Mouse (Mus musculus) splenic B cell, adult 2 months (primary cell): ENCODE data around the gene Mknk1.
A peak's percentile ranks its signal among the peaks of the same experiment; 100 is the strongest.

Experiments used
- DNase-seq: peaks from one replicate; pipeline ENCODE4 v3.0.0-alpha.2; 2011; ENCODE audit warnings: low read depth, low spot score
- H3K27me3 ChIP-seq: 2 replicates; pipeline ENCODE4 v1.6.1; 2012; ENCODE audit warnings: mild to moderate bottlenecking, low read length, moderate library complexity, mixed read lengths; ENCODE audit not compliant: control insufficient read depth, poor library complexity, insufficient read depth, severe bottlenecking
- H3K36me3 ChIP-seq: 2 replicates; pipeline ENCODE4 v1.6.1; 2012; ENCODE audit warnings: mild to moderate bottlenecking, low read length, moderate library complexity, mixed read lengths; ENCODE audit not compliant: control insufficient read depth, poor library complexity, insufficient read depth, severe bottlenecking

Mknk1 gene

GRCm38 (mm10) chr4:115838696-115839641, at the start of gene Mknk1:
TSS of gene Mknk1 (plus strand) at chr4:115839198.
- no peaks in the 10 kb centered on the region; the same call in 1 of the 2 replicates for H3K36me3 ChIP-seq
- H3K27me3 ChIP-seq: no peaks in the 10 kb centered on the region
- peak; percentile 98 for DNase-seq

DNA sequence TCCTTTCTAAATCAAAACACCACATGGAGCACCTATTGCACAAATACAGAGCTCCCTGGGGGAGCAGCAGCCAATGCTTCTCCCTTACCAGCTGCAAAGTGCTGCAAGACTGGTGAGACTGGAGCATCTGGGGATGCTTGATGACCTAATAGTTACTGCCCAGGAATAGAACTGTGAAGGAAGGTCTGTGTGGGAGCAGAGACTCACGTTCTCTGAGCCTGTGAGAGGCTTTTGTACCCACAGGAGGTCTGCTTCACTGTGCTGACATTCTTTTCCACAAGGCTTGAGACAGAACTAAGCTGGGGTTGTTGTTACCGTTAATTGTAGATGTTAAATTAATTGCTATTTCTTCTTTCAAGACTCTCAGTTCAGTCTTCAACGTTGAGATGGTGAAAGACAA, 48.1 kb upstream of the Mknk1 start:
- DNase-seq: no peak
- no peaks in the 10 kb centered on the region for H3K27me3 ChIP-seq
- peaks cover 2% of the 10 kb centered on the region for H3K36me3 ChIP-seq

DNA sequence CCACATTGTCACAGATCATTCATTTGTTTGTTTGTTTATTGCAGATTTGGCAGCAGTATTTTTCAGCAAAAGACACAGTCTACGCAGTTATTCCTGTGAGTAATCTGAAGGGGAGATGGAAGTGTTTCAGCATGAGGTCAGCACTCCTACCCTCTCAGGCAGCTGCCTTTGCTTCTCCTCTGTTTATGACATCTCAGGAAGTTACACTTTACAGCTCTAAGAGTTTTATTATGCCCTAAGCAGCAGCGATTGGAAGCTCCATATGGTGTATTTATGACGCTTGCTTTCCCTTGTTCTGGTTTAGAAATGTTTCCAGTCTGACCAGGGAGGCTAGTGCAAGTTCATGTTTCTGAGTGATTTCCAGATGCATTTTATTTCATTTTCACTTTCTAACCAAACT, 43.6 kb upstream of the Mknk1 start:
- peaks cover 6% of the 10 kb centered on the region for H3K36me3 ChIP-seq
- DNase-seq: no peak
- no peaks in the 10 kb centered on the region for H3K27me3 ChIP-seq

DNA sequence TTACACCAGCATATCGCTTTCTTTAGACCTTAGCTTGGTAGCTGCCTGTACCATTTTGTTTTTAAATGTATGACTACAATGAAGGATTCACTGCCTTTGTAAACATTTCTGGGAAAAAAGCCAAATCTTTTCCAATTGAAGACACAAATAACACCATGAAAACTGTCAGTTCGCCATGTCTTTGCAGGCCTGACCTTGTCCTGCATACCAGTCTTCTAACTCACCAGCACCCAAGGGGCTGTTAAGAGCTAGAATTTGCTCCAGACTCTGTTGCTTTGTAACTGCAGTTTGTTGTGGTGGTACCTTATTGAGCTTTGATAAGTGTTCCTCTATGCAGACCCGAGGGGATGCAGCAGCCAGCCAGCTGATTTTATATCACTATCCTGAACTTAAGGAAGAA, 39.0 kb upstream of the Mknk1 start:
- peaks cover 11% of the 10 kb centered on the region for H3K36me3 ChIP-seq
- no peak for DNase-seq
- no peaks in the 10 kb centered on the region for H3K27me3 ChIP-seq

DNA sequence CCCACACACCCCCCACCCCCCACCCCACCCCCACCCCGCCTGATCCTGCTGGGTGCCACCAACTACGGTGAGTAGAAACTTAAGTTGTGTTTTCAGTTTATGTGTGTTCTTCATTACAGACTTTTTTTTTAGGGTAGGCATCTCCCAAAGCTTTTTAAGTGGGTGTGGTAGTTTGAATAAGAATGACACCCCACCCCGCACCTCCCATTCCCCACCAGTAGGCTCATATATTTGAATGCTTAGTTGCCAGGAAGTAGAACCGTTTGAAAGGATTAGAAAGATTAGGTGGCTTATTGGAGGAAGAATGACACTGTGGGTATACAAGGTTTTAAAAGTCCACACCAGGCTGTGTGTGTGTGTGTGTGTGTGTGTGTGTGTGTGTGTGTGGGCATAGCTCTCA, 26.7 kb upstream of the Mknk1 start:
- DNase-seq: no peak
- H3K27me3 ChIP-seq: no peaks in the 10 kb centered on the region
- peaks cover 2% of the 10 kb centered on the region; the same call in 1 of the 2 replicates for H3K36me3 ChIP-seq

DNA sequence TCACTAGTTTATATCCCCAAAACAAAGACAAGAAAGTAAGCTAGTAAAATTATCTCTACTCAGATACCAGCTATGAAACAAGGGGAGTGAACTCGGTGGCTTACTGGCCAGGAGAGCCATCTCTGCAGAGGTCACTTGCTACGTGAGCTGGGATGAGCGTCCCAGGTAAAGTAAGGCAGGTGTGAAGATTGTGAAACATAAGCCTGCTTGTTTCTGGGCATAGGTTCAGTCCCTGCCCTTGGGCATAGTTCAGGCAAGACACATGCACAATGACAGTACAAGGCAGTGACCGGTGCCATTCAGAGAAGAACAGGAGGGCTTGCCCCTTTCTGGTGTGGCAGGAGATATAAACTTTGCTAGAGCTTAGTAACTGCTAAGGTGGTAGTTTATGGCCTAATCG, 23.4 kb upstream of the Mknk1 start:
- Histone ChIP-seq H3K27me3 (no peaks in the 10 kb centered on the region), H3K36me3 (peaks cover 2% of the 10 kb centered on the region; the same call in 1 of the 2 replicates)
- DNase-seq: no peak

DNA sequence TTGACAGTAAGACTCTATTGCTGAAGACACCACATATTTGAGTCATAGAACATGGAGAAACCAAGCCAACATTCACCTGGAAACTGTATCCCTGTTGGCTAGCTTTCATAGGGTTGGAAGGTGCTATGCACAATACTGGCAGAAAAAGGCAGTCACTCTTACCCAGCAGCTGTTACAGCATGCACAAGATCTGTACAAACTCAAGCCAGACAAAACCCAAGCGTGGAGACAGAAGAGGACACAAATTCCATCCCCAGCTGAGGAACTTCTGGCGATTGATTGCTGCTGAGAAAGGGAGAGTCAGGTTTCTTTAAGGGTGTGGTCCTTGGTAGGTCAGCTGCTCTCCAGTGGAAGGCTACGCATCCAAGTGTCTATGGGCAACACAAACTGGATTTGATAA, 18.8 kb upstream of the Mknk1 start:
- DNase-seq: no peak
- no peaks in the 10 kb centered on the region for H3K27me3 ChIP-seq
- no peaks in the 10 kb centered on the region for H3K36me3 ChIP-seq

DNA sequence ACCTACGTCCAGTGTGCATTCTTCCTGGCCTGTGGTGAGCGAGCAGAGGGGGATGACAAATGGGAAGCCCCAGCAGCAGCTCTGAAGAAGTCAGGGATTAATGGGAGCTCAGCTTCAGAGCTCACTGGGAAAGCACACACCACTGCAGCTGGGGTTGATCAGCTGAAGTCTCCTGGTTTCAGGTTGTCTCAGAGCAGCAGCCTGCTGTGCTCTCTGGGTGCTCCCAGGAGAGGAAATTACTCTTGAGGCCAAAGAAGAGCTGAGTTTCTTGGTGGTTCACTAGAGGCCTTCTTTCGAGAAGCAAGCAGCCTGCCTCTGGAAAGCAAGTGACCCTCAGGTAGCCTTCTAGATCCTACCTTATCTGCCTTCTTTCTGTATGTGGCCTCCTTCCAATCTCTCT, 18.1 kb upstream of the Mknk1 start:
- no peaks in the 10 kb centered on the region; the same call in 1 of the 2 replicates for H3K36me3 ChIP-seq
- H3K27me3 ChIP-seq: no peaks in the 10 kb centered on the region
- no peak for DNase-seq

DNA sequence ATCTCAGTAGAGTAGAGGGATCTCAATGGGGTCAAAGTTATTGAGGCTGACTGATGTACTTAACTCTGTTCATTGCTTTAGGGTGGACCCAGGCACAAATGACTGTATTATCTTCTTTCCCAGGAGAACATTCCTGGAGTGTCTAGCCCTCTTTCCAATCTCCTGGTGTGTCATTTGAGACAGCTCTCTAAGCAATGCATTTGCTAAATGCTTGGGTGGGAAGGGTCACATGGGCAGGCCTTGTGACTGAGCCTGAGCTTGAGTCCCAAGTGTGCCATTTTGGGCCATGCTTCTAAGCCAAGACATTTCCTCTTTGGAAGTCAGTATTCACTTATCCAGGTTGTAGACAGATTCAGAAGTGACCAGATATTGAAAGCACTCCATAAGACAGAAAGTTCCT, 17.6 kb upstream of the Mknk1 start:
- DNase-seq: no peak
- H3K36me3 ChIP-seq: no peaks in the 10 kb centered on the region; the same call in 1 of the 2 replicates

GRCm38 (mm10) chr4:115821928-115822327, 17.1 kb upstream of the Mknk1 start:
- H3K27me3 ChIP-seq: no peaks in the 10 kb centered on the region
- H3K36me3 ChIP-seq: no peaks in the 10 kb centered on the region; the same call in 1 of the 2 replicates
- DNase-seq: no peak

More for the DNA sequence above, 17.6 kb upstream of the Mknk1 start:
- no peaks in the 10 kb centered on the region for H3K27me3 ChIP-seq

DNA sequence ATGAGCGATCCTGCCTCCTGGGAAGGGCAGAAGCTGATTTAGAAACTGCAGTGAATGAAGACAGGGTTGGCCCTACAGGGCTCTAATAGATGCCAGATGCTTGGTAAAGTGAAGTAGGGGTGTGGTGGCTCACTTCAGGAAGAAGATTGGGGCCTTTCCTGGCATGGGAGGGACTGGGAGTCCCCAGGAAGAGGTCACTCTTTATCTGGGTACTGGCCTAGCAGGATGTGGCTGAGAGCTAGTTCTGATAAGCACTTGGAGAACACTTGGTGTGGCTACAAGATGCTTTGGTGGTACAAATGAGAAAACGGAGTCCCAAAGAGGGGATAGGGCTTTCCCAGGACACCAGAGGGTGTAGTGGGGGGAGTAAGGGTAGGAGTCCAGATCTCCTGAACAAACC, 14.8 kb upstream of the Mknk1 start:
- H3K27me3 ChIP-seq: no peaks in the 10 kb centered on the region
- H3K36me3 ChIP-seq: no peaks in the 10 kb centered on the region; the same call in 1 of the 2 replicates
- no peak for DNase-seq

DNA sequence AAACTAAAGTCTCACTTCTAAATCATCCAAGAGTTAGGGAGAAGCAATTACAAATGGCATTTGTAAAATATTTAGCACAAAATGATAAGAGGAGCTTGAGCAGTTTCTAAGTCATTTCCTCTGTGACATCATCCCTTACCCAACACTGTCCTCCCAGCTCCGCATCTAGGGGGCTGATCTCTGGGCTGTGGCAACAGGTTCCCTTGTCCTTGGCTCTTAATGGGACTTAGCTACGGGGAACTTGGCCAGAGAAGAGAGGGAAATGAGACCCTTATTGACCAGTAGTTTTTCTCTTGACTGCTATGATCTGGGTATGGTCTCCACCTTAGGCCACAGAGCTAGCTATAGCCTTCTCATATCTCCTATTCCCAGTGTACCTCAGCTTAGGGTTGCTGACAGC, 13.7 kb upstream of the Mknk1 start:
- DNase-seq: no peak
- Histone ChIP-seq H3K36me3 (no peaks in the 10 kb centered on the region; the same call in 1 of the 2 replicates), H3K27me3 (no peaks in the 10 kb centered on the region)

DNA sequence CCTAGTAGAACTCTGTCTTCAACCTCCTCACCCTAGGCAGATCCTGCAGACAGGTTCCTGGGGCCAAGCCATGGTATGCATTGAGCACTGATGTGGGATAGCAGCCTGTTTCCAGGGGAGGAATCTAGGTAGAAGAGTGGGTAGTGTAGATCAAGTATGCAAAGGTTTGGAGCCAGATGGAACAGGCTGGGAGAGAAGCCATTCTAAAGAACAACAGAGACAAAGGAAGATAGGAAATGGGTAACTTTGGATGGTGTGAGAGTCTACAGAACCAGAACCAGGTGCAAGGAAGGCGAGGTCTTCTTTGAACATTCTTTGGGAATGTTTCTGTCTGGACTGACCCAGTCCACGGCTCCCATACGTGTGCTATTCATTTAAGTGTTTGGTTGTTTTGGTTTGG, 11.9 kb upstream of the Mknk1 start:
- Histone ChIP-seq H3K36me3 (peaks cover 1% of the 10 kb centered on the region; the same call in 1 of the 2 replicates), H3K27me3 (no peaks in the 10 kb centered on the region)
- no peak for DNase-seq

DNA sequence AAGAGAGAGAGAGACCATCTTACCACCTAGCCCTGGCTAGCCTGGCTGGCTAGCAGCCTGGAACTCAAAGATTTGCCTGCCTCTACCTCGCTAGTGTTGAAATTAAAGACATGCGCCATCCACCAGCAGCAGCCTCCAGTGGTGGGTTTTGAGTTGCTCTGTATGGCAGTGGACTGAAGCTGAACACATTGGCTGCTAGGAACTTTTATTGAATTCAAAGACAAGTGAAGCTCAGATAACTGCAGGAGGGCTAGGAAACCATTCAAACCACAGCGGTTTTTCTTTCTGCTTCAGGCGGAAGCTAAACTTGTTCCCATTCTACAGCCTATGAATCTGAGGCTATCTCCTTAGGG, 11.5 kb upstream of the Mknk1 start:
- peaks cover 1% of the 10 kb centered on the region; the same call in 1 of the 2 replicates for H3K36me3 ChIP-seq
- H3K27me3 ChIP-seq: no peaks in the 10 kb centered on the region
- peak; percentile 40 for DNase-seq

GRCm38 (mm10) chr4:115827888-115828571, 11.0 kb upstream of the Mknk1 start, which contains the start of gene Mob3c:
TSS of gene Mob3c (plus strand) at chr4:115828092.
- peak; percentile 77 for DNase-seq
- Histone ChIP-seq H3K27me3 (no peaks in the 10 kb centered on the region), H3K36me3 (peaks cover 1% of the 10 kb centered on the region; the same call in 1 of the 2 replicates)
